Mouse (Mus musculus) embryonic facial prominence, embryonic 15.5 days (tissue): ENCODE results near the gene Ndufs1. TPM values are rescaled to one million over a fixed set of nuclear protein-coding genes. Genes with fewer than 3 reads are reported as not detected.
A peak's percentile ranks its signal among the peaks of the same experiment; 100 is the strongest.

ENCODE experiments used
- ATAC-seq: fragments of 200-750 bp; cut with Nextera tagmentation; 2 replicates; pipeline ENCODE4 v1.8.0; 2017; ENCODE audit warnings: low read depth, moderate TSS enrichment; ENCODE audit not compliant: insufficient number of reproducible peaks, low FRiP score, low TSS enrichment
- H3K27ac ChIP-seq: fragments of 300-500 bp; sonication (generic); replicated peaks from 2 replicates; pipeline ENCODE4 v1.5.1; 2015; ENCODE audit warnings: mild to moderate bottlenecking, inconsistent platforms
- H3K27me3 ChIP-seq: fragments of 300-500 bp; sonication (generic); 2 replicates; pipeline ENCODE4 v1.6.1; 2015; ENCODE audit warnings: inconsistent platforms
- H3K36me3 ChIP-seq: fragments of 300-500 bp; sonication (generic); 2 replicates; pipeline ENCODE4 v1.6.1; 2015; ENCODE audit warnings: mild to moderate bottlenecking, inconsistent platforms
- H3K4me1 ChIP-seq: fragments of 300-500 bp; sonication (generic); 2 replicates; pipeline ENCODE4 v1.6.1; 2015; ENCODE audit warnings: inconsistent platforms
- H3K4me2 ChIP-seq: fragments of 300-500 bp; sonication (generic); replicated peaks from 2 replicates; pipeline ENCODE4 v1.6.1; 2015; ENCODE audit warnings: mild to moderate bottlenecking, inconsistent platforms
- H3K4me3 ChIP-seq: fragments of 300-500 bp; sonication (generic); replicated peaks from 2 replicates; pipeline ENCODE4 v1.5.1; 2015; ENCODE audit warnings: mild to moderate bottlenecking, inconsistent platforms
- H3K9ac ChIP-seq: fragments of 300-500 bp; sonication (generic); 2 replicates; pipeline ENCODE4 v1.6.1; 2015; ENCODE audit warnings: inconsistent platforms
- H3K9me3 ChIP-seq: fragments of 300-500 bp; sonication (generic); replicated peaks from 2 replicates; pipeline ENCODE4 v1.6.1; 2016; ENCODE audit warnings: inconsistent platforms
- WGBS: fragments of 180-500 bp; shearing (Covaris S2); methylation state at CpG from one replicate; pipeline ENCODE4 v1.1.7; 2015; 5-methylcytosine and 5-hydroxymethylcytosine counted together
- polyA plus RNA-seq: library from polyadenylated mRNA; unstranded; fragments of >200 nt; fragmentation: Nextera tagmentation; extraction: Ambion mirVana; gene quantifications from 2 replicates; pipeline ENCODE4 v1.2.1, GENCODE M21; 2015

The Ndufs1 gene
- polyA plus RNA-seq, 1 experiment from 2014 or later: 116 TPM

GRCm38 (mm10) chr1:63134530-63134929 is 42.1 kb downstream of the Ndufs1 start:
- Histone ChIP-seq H3K27me3 (no peaks in the 10 kb centered on the region), H3K4me1 (0 out of 2 replicates have a peak, but pooled peaks cover 5% of the 10 kb centered on the region), H3K36me3 (peaks cover 7% of the 10 kb centered on the region), H3K9ac (no peak overlapping the region), H3K9me3 (no peaks in the 10 kb centered on the region), H3K4me2 (no peak overlapping the region), H3K4me3 (no peak overlapping the region), H3K27ac (no peak overlapping the region)
- 78% methylated on average over 3 of the region's 3 CpGs for WGBS
- ATAC-seq: no peak

GRCm38 (mm10) chr1:63131766-63132165 is 44.9 kb downstream of the Ndufs1 start:
- Histone ChIP-seq H3K9ac (no peak overlapping the region), H3K4me3 (no peak overlapping the region), H3K27ac (no peak overlapping the region), H3K4me2 (no peak overlapping the region), H3K4me1 (peaks cover 9% of the 10 kb centered on the region; the same call in 1 of the 2 replicates), H3K27me3 (no peaks in the 10 kb centered on the region), H3K9me3 (no peaks in the 10 kb centered on the region), H3K36me3 (no peaks in the 10 kb centered on the region)
- no peak for ATAC-seq
- WGBS: 90% methylated on average over 11 of the region's 11 CpGs

GRCm38 (mm10) chr1:63130883-63131282 is 45.8 kb downstream of the Ndufs1 start:
- no peak overlapping the region for H3K4me3 ChIP-seq
- ATAC-seq: no peak
- no peaks in the 10 kb centered on the region for H3K9me3 ChIP-seq
- 85% methylated on average over 2 of the region's 2 CpGs for WGBS
- no peak overlapping the region for H3K27ac ChIP-seq
- no peak overlapping the region for H3K9ac ChIP-seq
- H3K36me3 ChIP-seq: 0 out of 2 replicates have a peak, but pooled peaks cover 5% of the 10 kb centered on the region
- H3K4me1 ChIP-seq: peaks cover 9% of the 10 kb centered on the region; the same call in 1 of the 2 replicates
- H3K4me2 ChIP-seq: no peak overlapping the region
- no peaks in the 10 kb centered on the region for H3K27me3 ChIP-seq

DNA sequence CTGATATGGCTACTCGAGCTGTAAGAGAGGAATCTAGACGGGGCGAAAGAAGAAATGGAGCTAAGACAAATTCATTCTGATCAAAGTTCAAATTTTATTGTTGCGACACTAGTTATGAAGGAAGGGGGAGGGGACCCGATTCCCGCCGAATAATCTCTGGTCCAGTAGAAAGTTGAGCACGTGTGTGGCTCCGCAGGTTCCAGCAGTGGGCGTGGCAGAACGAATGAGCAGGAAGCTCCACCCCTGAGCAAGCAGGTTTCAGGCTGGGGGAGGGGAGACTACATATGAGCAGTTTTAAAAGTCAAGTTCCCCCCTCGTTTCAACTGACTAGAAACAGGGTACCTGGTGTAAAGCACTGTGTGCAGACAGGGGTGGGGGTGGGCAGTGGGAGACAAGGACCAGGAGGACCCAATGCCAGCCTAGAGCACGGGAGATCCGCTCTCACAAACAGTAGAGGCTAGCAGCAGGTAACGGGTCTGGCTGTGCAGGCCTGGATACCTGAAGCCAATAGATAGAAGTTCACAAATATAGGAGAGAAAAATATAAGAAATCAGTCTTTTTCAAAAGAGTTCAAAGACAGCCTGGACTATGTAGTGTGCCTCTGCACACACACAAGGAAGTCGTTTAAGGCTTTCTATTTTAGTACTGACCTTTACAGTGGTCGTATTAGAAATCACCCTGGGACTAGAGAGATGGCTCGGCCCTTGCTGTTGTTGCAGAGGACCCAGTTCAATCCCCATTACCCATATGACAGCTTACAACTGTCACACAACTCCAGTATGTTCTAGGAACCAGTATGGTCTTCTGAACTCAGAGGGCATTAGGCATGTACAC is 46.6 kb downstream of the Ndufs1 start:
- Histone ChIP-seq H3K4me2 (peak overlapping the region; percentile 43), H3K9me3 (no peaks in the 10 kb centered on the region), H3K4me1 (peaks cover 9% of the 10 kb centered on the region; the same call in 1 of the 2 replicates), H3K4me3 (peak overlapping the region; percentile 24), H3K27ac (no peak overlapping the region), H3K9ac (no peak overlapping the region), H3K27me3 (no peaks in the 10 kb centered on the region), H3K36me3 (peaks cover 10% of the 10 kb centered on the region)
- ATAC-seq: peak; percentile 41; the same call in 1 of the 2 replicates
- WGBS: 17% methylated on average over 18 of the region's 18 CpGs

DNA sequence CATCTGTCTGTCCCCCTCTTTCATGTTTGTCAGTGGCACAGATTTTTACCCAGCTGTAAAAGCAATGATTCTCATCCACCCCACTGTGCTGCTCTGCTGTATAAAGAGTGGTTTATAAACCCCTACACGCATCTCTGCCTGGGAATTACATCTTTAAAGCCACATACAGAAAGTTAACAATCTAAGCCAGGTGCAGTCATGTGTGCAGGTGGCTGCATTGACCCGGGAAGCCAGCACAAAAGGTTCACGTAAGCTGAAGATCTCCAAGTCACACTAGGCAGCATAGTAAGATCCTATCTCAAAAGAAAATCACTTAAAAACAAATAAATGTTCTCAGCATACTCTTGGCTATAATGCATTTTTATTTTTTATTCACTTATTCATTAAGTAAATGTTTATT is 47.4 kb downstream of the Ndufs1 start:
- H3K36me3 ChIP-seq: peaks cover 11% of the 10 kb centered on the region
- H3K4me3 ChIP-seq: no peak overlapping the region; the same call in 1 of the 2 replicates
- H3K27me3 ChIP-seq: no peaks in the 10 kb centered on the region
- H3K9me3 ChIP-seq: no peaks in the 10 kb centered on the region
- H3K4me2 ChIP-seq: peak overlapping the region; percentile 43; the same call in 1 of the 2 replicates
- H3K4me1 ChIP-seq: peaks cover 9% of the 10 kb centered on the region; the same call in 1 of the 2 replicates
- 47% methylated on average over 3 of the region's 3 CpGs for WGBS
- H3K9ac ChIP-seq: no peak overlapping the region
- no peak for ATAC-seq
- no peak overlapping the region for H3K27ac ChIP-seq

DNA sequence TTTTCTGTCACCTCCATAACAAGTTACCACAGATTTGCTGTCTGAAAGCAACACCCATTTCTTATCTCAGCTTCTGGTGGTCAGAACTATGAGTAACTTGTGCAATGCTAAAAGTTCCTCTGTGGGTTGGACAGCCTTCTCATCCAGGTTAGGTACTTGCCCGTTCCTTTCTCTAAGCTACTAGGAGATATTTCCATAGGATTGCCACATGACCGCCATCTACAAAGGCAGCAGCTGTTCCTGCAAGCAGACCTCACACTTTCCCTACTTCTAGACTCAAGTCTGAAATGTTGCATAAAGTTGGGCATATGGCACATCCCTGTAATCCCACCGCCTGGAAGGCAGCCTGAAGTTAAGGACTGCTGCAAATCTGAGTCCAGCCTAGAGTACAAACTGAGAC is 50.4 kb downstream of the Ndufs1 start:
- Histone ChIP-seq H3K27ac (no peak overlapping the region), H3K4me3 (no peak overlapping the region), H3K9me3 (no peaks in the 10 kb centered on the region), H3K9ac (no peak overlapping the region), H3K4me2 (no peak overlapping the region), H3K36me3 (peaks cover 32% of the 10 kb centered on the region), H3K27me3 (no peaks in the 10 kb centered on the region), H3K4me1 (peaks cover 9% of the 10 kb centered on the region; the same call in 1 of the 2 replicates)
- no peak for ATAC-seq
- WGBS: 95% methylated on average over 3 of the region's 3 CpGs

GRCm38 (mm10) chr1:63123823-63124450 is 52.7 kb downstream of the Ndufs1 start:
- H3K4me2 ChIP-seq: no peak overlapping the region
- WGBS: 79% methylated on average over 6 of the region's 6 CpGs
- H3K27ac ChIP-seq: no peak overlapping the region
- H3K36me3 ChIP-seq: peaks cover 52% of the 10 kb centered on the region
- H3K9ac ChIP-seq: no peak overlapping the region
- H3K4me3 ChIP-seq: no peak overlapping the region
- H3K4me1 ChIP-seq: no peaks in the 10 kb centered on the region
- H3K27me3 ChIP-seq: no peaks in the 10 kb centered on the region
- no peak for ATAC-seq
- no peaks in the 10 kb centered on the region for H3K9me3 ChIP-seq

GRCm38 (mm10) chr1:63122005-63122404 is 54.6 kb downstream of the Ndufs1 start:
- no peak overlapping the region for H3K4me3 ChIP-seq
- H3K36me3 ChIP-seq: peaks cover 61% of the 10 kb centered on the region
- no peak overlapping the region for H3K27ac ChIP-seq
- no peak for ATAC-seq
- H3K4me2 ChIP-seq: no peak overlapping the region
- no peak overlapping the region for H3K9ac ChIP-seq
- H3K4me1 ChIP-seq: 0 out of 2 replicates have a peak, but pooled peaks cover 2% of the 10 kb centered on the region
- no peaks in the 10 kb centered on the region for H3K9me3 ChIP-seq
- 90% methylated on average over 6 of the region's 6 CpGs for WGBS
- H3K27me3 ChIP-seq: no peaks in the 10 kb centered on the region

DNA sequence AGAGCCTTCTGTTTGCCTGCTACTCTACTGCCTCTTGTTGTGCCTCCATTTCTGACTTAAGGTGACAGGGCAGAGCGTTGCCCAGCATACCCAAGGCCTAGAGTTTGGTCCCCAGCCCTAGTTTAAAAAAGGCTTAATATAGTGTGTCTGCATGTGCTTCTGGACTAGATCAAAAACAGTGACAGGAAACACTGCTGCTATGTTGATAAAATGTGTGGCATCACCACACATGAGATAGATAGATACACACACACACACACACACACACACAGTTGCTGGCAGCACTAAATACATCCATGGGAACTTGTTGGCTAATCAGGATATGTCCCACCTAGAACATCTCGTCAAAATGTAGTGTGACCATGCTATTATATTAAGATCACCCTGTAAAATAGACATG is 56.3 kb downstream of the Ndufs1 start:
- WGBS: 92% methylated on average over 2 of the region's 2 CpGs
- peaks cover 52% of the 10 kb centered on the region for H3K36me3 ChIP-seq
- no peak overlapping the region for H3K9ac ChIP-seq
- no peak overlapping the region for H3K4me3 ChIP-seq
- H3K4me1 ChIP-seq: 0 out of 2 replicates have a peak, but pooled peaks cover 10% of the 10 kb centered on the region
- H3K4me2 ChIP-seq: no peak overlapping the region
- H3K9me3 ChIP-seq: no peaks in the 10 kb centered on the region
- no peak overlapping the region for H3K27ac ChIP-seq
- no peak for ATAC-seq
- no peaks in the 10 kb centered on the region for H3K27me3 ChIP-seq

- H3K36me3 ChIP-seq: peaks cover 51% of the 10 kb centered on the region
Measured at GRCm38 (mm10) chr1:63119675-63120074, 57.0 kb downstream of the Ndufs1 start.

DNA sequence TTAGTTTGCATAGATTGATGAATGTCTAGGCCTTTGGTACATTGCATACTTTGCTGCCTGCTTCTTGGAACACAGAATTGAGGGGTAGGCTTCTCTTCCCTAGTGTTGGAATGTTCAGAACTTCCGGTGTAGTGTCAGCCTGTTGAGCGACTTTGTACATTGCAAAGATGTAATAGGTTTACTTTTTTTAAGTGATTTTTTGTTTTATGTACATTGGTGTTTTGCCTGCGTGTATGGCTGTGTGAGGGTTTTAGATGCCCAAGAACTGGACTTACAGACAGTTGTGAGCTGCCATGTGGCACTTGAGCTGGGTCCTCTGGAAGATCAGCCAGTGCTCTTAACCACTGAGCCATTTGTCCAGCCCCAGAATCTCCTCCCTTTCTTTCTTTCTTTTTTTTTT is 61.1 kb downstream of the Ndufs1 start:
- H3K9ac ChIP-seq: no peak overlapping the region
- peaks cover 19% of the 10 kb centered on the region for H3K4me1 ChIP-seq
- no peaks in the 10 kb centered on the region for H3K27me3 ChIP-seq
- H3K27ac ChIP-seq: peak overlapping the region; percentile 99; the same call in 1 of the 2 replicates
- no peak for ATAC-seq
- no peaks in the 10 kb centered on the region for H3K9me3 ChIP-seq
- 30% methylated on average over 3 of the region's 3 CpGs for WGBS
- peak overlapping the region; percentile 79 for H3K4me2 ChIP-seq
- peak overlapping the region; percentile 84 for H3K4me3 ChIP-seq
- H3K36me3 ChIP-seq: peaks cover 23% of the 10 kb centered on the region

More at GRCm38 (mm10) chr1:63119675-63120074, 57.0 kb downstream of the Ndufs1 start:
- H3K4me1 ChIP-seq: 0 out of 2 replicates have a peak, but pooled peaks cover 10% of the 10 kb centered on the region
- no peak for ATAC-seq
- H3K9me3 ChIP-seq: no peaks in the 10 kb centered on the region
- H3K4me2 ChIP-seq: no peak overlapping the region
- H3K27ac ChIP-seq: no peak overlapping the region
- WGBS: 91% methylated on average over 4 of the region's 4 CpGs
- no peaks in the 10 kb centered on the region for H3K27me3 ChIP-seq
- H3K4me3 ChIP-seq: no peak overlapping the region
- H3K9ac ChIP-seq: no peak overlapping the region
